Mouse (Mus musculus) small intestine, adult 2 months (tissue): ENCODE measurements around the gene Ctf2.

Experiments used
- CTCF ChIP-seq: fragments of 200-500 bp; IDR thresholded peaks from 2 replicates; pipeline ENCODE4 v1.5.1; 2012; ENCODE audit warnings: low read depth, mild to moderate bottlenecking, control low read depth, inconsistent platforms, low read length, moderate library complexity, mixed read lengths; ENCODE audit not compliant: insufficient replicate concordance, insufficient read length; ENCODE audit errors: extremely low read depth
- POLR2A ChIP-seq: fragments of 200-500 bp; IDR thresholded peaks from 2 replicates; pipeline ENCODE4 v1.6.1; 2012; ENCODE audit warnings: low read depth, mild to moderate bottlenecking, control low read depth, inconsistent platforms, low read length, moderate library complexity

GRCm38 (mm10) chr7:127761026-127761425 lies 29.1 kb upstream of the Ctf2 start:
- TF ChIP-seq CTCF = peak; percentile 89; the same call in 1 of the 2 replicates
- no peak for TF ChIP-seq POLR2A
